Mouse (Mus musculus) small intestine, adult 2 months (tissue): ENCODE data around the gene Plekhm1.

Experiments used
- CTCF ChIP-seq: fragments of 200-500 bp; IDR thresholded peaks from 2 replicates; pipeline ENCODE4 v1.5.1; 2012; ENCODE audit warnings: low read depth, mild to moderate bottlenecking, control low read depth, inconsistent platforms, low read length, moderate library complexity, mixed read lengths; ENCODE audit not compliant: insufficient replicate concordance, insufficient read length; ENCODE audit errors: extremely low read depth
- POLR2A ChIP-seq: fragments of 200-500 bp; IDR thresholded peaks from 2 replicates; pipeline ENCODE4 v1.6.1; 2012; ENCODE audit warnings: low read depth, mild to moderate bottlenecking, control low read depth, inconsistent platforms, low read length, moderate library complexity

GRCm38 (mm10) chr11:103394025-103394424 lies 18.5 kb downstream of the Plekhm1 start:
- TF ChIP-seq POLR2A (no peak), CTCF (no peak)
